Mouse (Mus musculus): ENCODE data around the gene Tbc1d7.

- no peak for TF ChIP-seq EP300 (IDR thresholded peaks at IDR 0.05; ENCODE audit: low read depth)
- no peak for TF ChIP-seq CTCF (IDR thresholded peaks at IDR 0.05; ENCODE audit: low read depth)
These were observed 48.8 kb downstream of the Tbc1d7 start for GRCm38 (mm10) chr13:43122306-43123070.
